Mouse (Mus musculus): ENCODE measurements around the gene Fndc5. TPM values are rescaled to one million over a fixed set of nuclear protein-coding genes. Genes with fewer than 3 reads are reported as not detected.

Gene Fndc5
- polyA plus RNA-seq, 1 experiment from 2014 or later = 3.7 TPM

- ATAC-seq (ENCODE audit: insufficient number of reproducible peaks, low FRiP score, low TSS enrichment, low read depth) (no peak), DNase-seq (ENCODE audit: low spot score) (no peak)
- Histone ChIP-seq H3K4me2 (ENCODE audit: low read depth, severe bottlenecking) (no peak overlapping the region), H3K4me1 (ENCODE audit: control insufficient read depth, insufficient read depth, low read length) (peaks cover 4% of the 10 kb centered on the region; the same call in 1 of the 2 replicates), H3K27ac (replicated peaks; ENCODE audit: low read depth, low read length) (no peak overlapping the region), H3K27me3 (ENCODE audit: control insufficient read depth, insufficient read depth, low read length) (peaks cover 26% of the 10 kb centered on the region), H3K36me3 (ENCODE audit: control insufficient read depth, insufficient read depth, low read length) (no peaks in the 10 kb centered on the region), H3K4me3 (ENCODE audit: low read depth, low read length) (no peak overlapping the region), H3K9me3 (ENCODE audit: control insufficient read depth, low read length) (no peaks in the 10 kb centered on the region), H3K9ac (ENCODE audit: low read length) (no peak overlapping the region)
- WGBS = 83% methylated on average over 7 of the region's 7 CpGs
Observed at GRCm38 (mm10) chr4:129108624-129109023, 28.2 kb upstream of the Fndc5 start.

- Histone ChIP-seq H3K27me3 (ENCODE audit: control insufficient read depth, insufficient read depth, low read length) (peaks cover 8% of the 10 kb centered on the region), H3K36me3 (ENCODE audit: control insufficient read depth, insufficient read depth, low read length) (no peaks in the 10 kb centered on the region), H3K9me3 (ENCODE audit: control insufficient read depth, low read length) (no peaks in the 10 kb centered on the region), H3K4me3 (ENCODE audit: low read depth, low read length) (no peak overlapping the region), H3K4me1 (ENCODE audit: control insufficient read depth, insufficient read depth, low read length) (no peaks in the 10 kb centered on the region), H3K9ac (ENCODE audit: low read length) (no peak overlapping the region), H3K4me2 (ENCODE audit: low read depth, severe bottlenecking) (no peak overlapping the region), H3K27ac (replicated peaks; ENCODE audit: low read depth, low read length) (no peak overlapping the region)
- no peak for ATAC-seq (ENCODE audit: insufficient number of reproducible peaks, low FRiP score, low TSS enrichment, low read depth)
- no peak for DNase-seq (ENCODE audit: low spot score)
- 91% methylated on average over 6 of the region's 6 CpGs for WGBS
Observed at GRCm38 (mm10) chr4:129110804-129111203, 26.0 kb upstream of the Fndc5 start.

GRCm38 (mm10) chr4:129111350-129111749 is 25.4 kb upstream of the Fndc5 start:
- Histone ChIP-seq H3K36me3 (ENCODE audit: control insufficient read depth, insufficient read depth, low read length) (no peaks in the 10 kb centered on the region), H3K27ac (replicated peaks; ENCODE audit: low read depth, low read length) (no peak overlapping the region), H3K4me3 (ENCODE audit: low read depth, low read length) (no peak overlapping the region), H3K4me1 (ENCODE audit: control insufficient read depth, insufficient read depth, low read length) (no peaks in the 10 kb centered on the region), H3K4me2 (ENCODE audit: low read depth, severe bottlenecking) (no peak overlapping the region), H3K9me3 (ENCODE audit: control insufficient read depth, low read length) (no peaks in the 10 kb centered on the region), H3K9ac (ENCODE audit: low read length) (no peak overlapping the region), H3K27me3 (ENCODE audit: control insufficient read depth, insufficient read depth, low read length) (peaks cover 4% of the 10 kb centered on the region; the same call in 1 of the 2 replicates)
- ATAC-seq (ENCODE audit: insufficient number of reproducible peaks, low FRiP score, low TSS enrichment, low read depth) (no peak), DNase-seq (ENCODE audit: low spot score) (no peak)
- 64% methylated on average over 11 of the region's 11 CpGs for WGBS

DNA sequence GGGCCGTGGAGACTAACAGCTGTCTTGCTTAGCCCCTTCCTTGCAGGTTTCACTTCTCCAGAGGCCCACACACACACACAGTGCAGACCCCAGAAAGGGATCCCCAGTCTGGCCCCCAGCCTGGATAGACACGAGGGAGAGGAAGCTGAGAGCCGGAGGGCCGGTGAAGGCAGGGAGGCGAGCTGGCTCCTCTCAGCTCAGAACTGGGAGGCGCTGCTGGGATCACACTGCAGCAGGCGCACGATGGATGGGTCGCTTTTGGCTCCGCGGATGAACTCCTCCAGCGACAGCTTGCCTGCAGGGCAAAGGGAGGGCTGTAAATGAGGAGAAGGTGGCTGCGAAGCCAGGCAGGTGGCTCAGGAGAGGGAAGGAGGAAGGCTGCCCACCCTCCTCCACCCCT is 24.6 kb upstream of the Fndc5 start:
- no peak overlapping the region for H3K27ac ChIP-seq (replicated peaks; ENCODE audit: low read depth, low read length)
- no peaks in the 10 kb centered on the region for H3K36me3 ChIP-seq (ENCODE audit: control insufficient read depth, insufficient read depth, low read length)
- H3K4me3 ChIP-seq (ENCODE audit: low read depth, low read length) = no peak overlapping the region
- no peaks in the 10 kb centered on the region for H3K27me3 ChIP-seq (ENCODE audit: control insufficient read depth, insufficient read depth, low read length)
- H3K9ac ChIP-seq (ENCODE audit: low read length) = no peak overlapping the region
- H3K4me1 ChIP-seq (ENCODE audit: control insufficient read depth, insufficient read depth, low read length) = no peaks in the 10 kb centered on the region
- no peak overlapping the region for H3K4me2 ChIP-seq (ENCODE audit: low read depth, severe bottlenecking)
- ATAC-seq (ENCODE audit: insufficient number of reproducible peaks, low FRiP score, low TSS enrichment, low read depth) = no peak
- no peaks in the 10 kb centered on the region for H3K9me3 ChIP-seq (ENCODE audit: control insufficient read depth, low read length)
- no peak for DNase-seq (ENCODE audit: low spot score)
- WGBS = 65% methylated on average over 13 of the region's 13 CpGs

GRCm38 (mm10) chr4:129113083-129113988 is 23.5 kb upstream of the Fndc5 start:
- peak; percentile 70; the same call in 1 of the 2 replicates for ATAC-seq (ENCODE audit: insufficient number of reproducible peaks, low FRiP score, low TSS enrichment, low read depth)
- H3K27me3 ChIP-seq (ENCODE audit: control insufficient read depth, insufficient read depth, low read length) = no peaks in the 10 kb centered on the region
- H3K27ac ChIP-seq (replicated peaks; ENCODE audit: low read depth, low read length) = no peak overlapping the region
- H3K9me3 ChIP-seq (ENCODE audit: control insufficient read depth, low read length) = no peaks in the 10 kb centered on the region
- H3K4me1 ChIP-seq (ENCODE audit: control insufficient read depth, insufficient read depth, low read length) = no peaks in the 10 kb centered on the region
- no peaks in the 10 kb centered on the region for H3K36me3 ChIP-seq (ENCODE audit: control insufficient read depth, insufficient read depth, low read length)
- peak; percentile 91 for DNase-seq (ENCODE audit: low spot score)
- WGBS = 34% methylated on average over 28 of the region's 28 CpGs
- H3K4me2 ChIP-seq (ENCODE audit: low read depth, severe bottlenecking) = no peak overlapping the region
- no peak overlapping the region for H3K9ac ChIP-seq (ENCODE audit: low read length)
- H3K4me3 ChIP-seq (ENCODE audit: low read depth, low read length) = no peak overlapping the region

DNA sequence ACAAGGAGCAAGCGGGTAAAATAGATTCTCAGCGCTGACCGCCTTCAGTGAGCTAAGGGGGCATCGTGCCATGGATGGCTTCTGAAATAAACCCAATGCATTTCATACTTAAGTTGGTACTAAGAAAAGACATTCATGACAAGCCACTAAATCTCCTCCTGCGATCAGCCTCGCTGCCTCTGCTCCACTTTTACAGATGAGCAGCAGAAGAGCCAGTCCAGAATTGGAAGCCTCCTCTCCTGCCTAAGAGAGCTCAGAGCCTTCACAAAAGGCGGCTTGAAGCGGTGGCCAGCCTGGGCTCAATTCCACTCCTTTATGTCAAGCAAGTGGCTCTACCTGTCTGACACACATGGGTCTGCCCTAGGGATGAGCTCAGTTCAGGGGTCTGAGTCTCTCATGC is 20.1 kb upstream of the Fndc5 start:
- peaks cover 11% of the 10 kb centered on the region for H3K4me1 ChIP-seq (ENCODE audit: control insufficient read depth, insufficient read depth, low read length)
- H3K9ac ChIP-seq (ENCODE audit: low read length) = no peak overlapping the region
- H3K36me3 ChIP-seq (ENCODE audit: control insufficient read depth, insufficient read depth, low read length) = no peaks in the 10 kb centered on the region
- no peak overlapping the region for H3K4me3 ChIP-seq (ENCODE audit: low read depth, low read length)
- 92% methylated on average over 8 of the region's 8 CpGs for WGBS
- no peak for ATAC-seq (ENCODE audit: insufficient number of reproducible peaks, low FRiP score, low TSS enrichment, low read depth)
- no peak overlapping the region for H3K27ac ChIP-seq (replicated peaks; ENCODE audit: low read depth, low read length)
- no peaks in the 10 kb centered on the region for H3K9me3 ChIP-seq (ENCODE audit: control insufficient read depth, low read length)
- no peak overlapping the region for H3K4me2 ChIP-seq (ENCODE audit: low read depth, severe bottlenecking)
- H3K27me3 ChIP-seq (ENCODE audit: control insufficient read depth, insufficient read depth, low read length) = peaks cover 20% of the 10 kb centered on the region
- DNase-seq (ENCODE audit: low spot score) = no peak

GRCm38 (mm10) chr4:129117720-129118510 is 18.9 kb upstream of the Fndc5 start:
- no peak for ATAC-seq (ENCODE audit: insufficient number of reproducible peaks, low FRiP score, low TSS enrichment, low read depth)

DNA sequence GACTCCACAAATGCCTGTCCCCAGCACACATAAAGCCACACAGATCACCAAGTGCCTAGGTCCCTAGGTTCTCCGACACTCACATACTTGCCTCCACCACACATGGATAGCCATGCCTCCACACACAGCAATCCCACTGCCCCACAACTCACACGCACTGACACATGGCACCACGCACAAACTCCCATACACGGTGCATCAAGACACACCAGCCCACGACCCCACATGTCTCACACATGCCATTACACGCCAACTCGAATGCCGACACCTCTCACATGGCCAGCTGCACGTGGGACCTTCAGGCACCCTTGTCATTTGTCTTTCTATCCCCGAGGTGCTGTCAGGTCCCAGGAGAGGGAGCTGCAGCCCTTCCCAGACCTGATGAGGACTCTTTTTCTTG is 17.1 kb upstream of the Fndc5 start:
- peaks cover 39% of the 10 kb centered on the region for H3K27me3 ChIP-seq (ENCODE audit: control insufficient read depth, insufficient read depth, low read length)
- WGBS = 71% methylated on average over 10 of the region's 10 CpGs
- no peaks in the 10 kb centered on the region for H3K36me3 ChIP-seq (ENCODE audit: control insufficient read depth, insufficient read depth, low read length)
- no peak overlapping the region for H3K4me3 ChIP-seq (ENCODE audit: low read depth, low read length)
- no peak overlapping the region for H3K9ac ChIP-seq (ENCODE audit: low read length)
- no peak overlapping the region for H3K27ac ChIP-seq (replicated peaks; ENCODE audit: low read depth, low read length)
- DNase-seq (ENCODE audit: low spot score) = no peak
- H3K4me2 ChIP-seq (ENCODE audit: low read depth, severe bottlenecking) = no peak overlapping the region
- no peak for ATAC-seq (ENCODE audit: insufficient number of reproducible peaks, low FRiP score, low TSS enrichment, low read depth)
- H3K4me1 ChIP-seq (ENCODE audit: control insufficient read depth, insufficient read depth, low read length) = peaks cover 11% of the 10 kb centered on the region
- no peaks in the 10 kb centered on the region for H3K9me3 ChIP-seq (ENCODE audit: control insufficient read depth, low read length)

More at GRCm38 (mm10) chr4:129117720-129118510, 18.9 kb upstream of the Fndc5 start:
- no peak overlapping the region for H3K9ac ChIP-seq (ENCODE audit: low read length)
- no peaks in the 10 kb centered on the region for H3K36me3 ChIP-seq (ENCODE audit: control insufficient read depth, insufficient read depth, low read length)
- peaks cover 31% of the 10 kb centered on the region for H3K27me3 ChIP-seq (ENCODE audit: control insufficient read depth, insufficient read depth, low read length)
- H3K4me3 ChIP-seq (ENCODE audit: low read depth, low read length) = no peak overlapping the region
- no peaks in the 10 kb centered on the region for H3K9me3 ChIP-seq (ENCODE audit: control insufficient read depth, low read length)
- H3K27ac ChIP-seq (replicated peaks; ENCODE audit: low read depth, low read length) = no peak overlapping the region
- 86% methylated on average over 14 of the region's 14 CpGs for WGBS
- peaks cover 11% of the 10 kb centered on the region for H3K4me1 ChIP-seq (ENCODE audit: control insufficient read depth, insufficient read depth, low read length)
- H3K4me2 ChIP-seq (ENCODE audit: low read depth, severe bottlenecking) = no peak overlapping the region
- no peak for DNase-seq (ENCODE audit: low spot score)

All from limb, embryonic 11.5 days (tissue).